Mouse (Mus musculus) testis, adult 2 months (tissue): ENCODE data around the gene Mep1a.

ENCODE experiments used
- CTCF ChIP-seq: fragments of 200-500 bp; IDR thresholded peaks from 2 replicates; pipeline ENCODE4 v1.5.1; 2012; ENCODE audit warnings: low read depth, mild to moderate bottlenecking, inconsistent platforms, low read length, moderate library complexity; ENCODE audit not compliant: control insufficient read depth, insufficient read depth, insufficient replicate concordance
- POLR2A ChIP-seq: fragments of 200-500 bp; IDR thresholded peaks from 2 replicates; pipeline ENCODE4 v1.6.1; 2012; ENCODE audit warnings: low read depth, mild to moderate bottlenecking, inconsistent platforms, low read length, moderate library complexity; ENCODE audit not compliant: control insufficient read depth

- no peak for TF ChIP-seq CTCF
- TF ChIP-seq POLR2A = no peak
Observed at GRCm38 (mm10) chr17:43488439-43489151, 14.0 kb downstream of the Mep1a start.
